Mouse (Mus musculus) olfactory bulb, adult 2 months (tissue): ENCODE measurements around the gene Slc35g2.

Experiments used
- CTCF ChIP-seq: fragments of 200-500 bp; IDR thresholded peaks from 2 replicates; pipeline ENCODE4 v1.5.1; 2012; ENCODE audit warnings: low read depth, mild to moderate bottlenecking, low read length, moderate library complexity; ENCODE audit not compliant: insufficient read depth
- POLR2A ChIP-seq: fragments of 200-500 bp; IDR thresholded peaks from 2 replicates; pipeline ENCODE4 v1.6.1; 2012; ENCODE audit warnings: mild to moderate bottlenecking, low read depth, low read length, moderate library complexity; ENCODE audit not compliant: insufficient read depth

DNA sequence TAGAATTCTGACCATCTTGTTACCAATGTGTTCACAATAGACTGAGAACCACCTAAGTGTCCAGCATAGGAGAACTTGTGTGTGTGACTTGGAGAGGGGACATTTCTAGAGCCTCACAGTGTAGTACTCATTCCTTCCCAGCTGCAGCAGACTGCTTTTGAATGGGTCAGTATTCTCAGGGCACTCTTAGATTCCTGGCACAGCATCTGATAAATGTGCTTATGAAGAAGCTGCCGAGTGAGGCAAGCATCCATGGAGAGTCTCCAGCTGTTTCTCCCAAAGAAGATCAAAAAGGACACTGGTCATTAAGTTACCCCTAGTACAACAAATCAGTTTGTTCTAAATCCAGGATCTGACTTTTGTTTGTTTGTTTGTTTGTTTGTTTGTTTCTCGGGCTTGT lies 2.4 kb upstream of the Slc35g2 start:
- TF ChIP-seq CTCF (no peak), POLR2A (no peak)
